Mouse (Mus musculus) frontal cortex, adult 2 months (tissue): ENCODE measurements around the gene Gm20937. TPM values are rescaled to one million over a fixed set of nuclear protein-coding genes. Genes with fewer than 3 reads are reported as not detected.
"Not testable (repeated sequence)": the region's sequence is repeated elsewhere in the genome, so short reads cannot be mapped to it uniquely, and the experiment has no call there.

Experiments
- DNase-seq, 2 experiments: peaks; one replicate each; pipeline ENCODE4 v3.0.0; 2022; ENCODE audit warnings: low spot score in 1 of 2; ENCODE audit errors: extremely low spot score in 1 of 2
- polyA plus RNA-seq: library from polyadenylated mRNA; depleted of rRNA; stranded (reverse); fragments of >200 nt; gene quantifications from 2 replicates; pipeline ENCODE4 v1.2.3, GENCODE M21; 2012; rRNA removed

The Gm20937 gene
- polyA plus RNA-seq: not detected in 2 replicates

GRCm38 (mm10) chrY:68294798-68295197 is at the start of gene Gm20937:
Gm20937 (minus strand) TSS chrY:68294898.
- not testable (repeated sequence) for DNase-seq

Other genes with a start within 250 kb of the Gm20937 start
- not detected in 2 replicates for gene Gm20816, start 243.1 kb upstream of the Gm20937 start, polyA plus RNA-seq